Mouse (Mus musculus): ENCODE results near the gene Coa7.

DNA sequence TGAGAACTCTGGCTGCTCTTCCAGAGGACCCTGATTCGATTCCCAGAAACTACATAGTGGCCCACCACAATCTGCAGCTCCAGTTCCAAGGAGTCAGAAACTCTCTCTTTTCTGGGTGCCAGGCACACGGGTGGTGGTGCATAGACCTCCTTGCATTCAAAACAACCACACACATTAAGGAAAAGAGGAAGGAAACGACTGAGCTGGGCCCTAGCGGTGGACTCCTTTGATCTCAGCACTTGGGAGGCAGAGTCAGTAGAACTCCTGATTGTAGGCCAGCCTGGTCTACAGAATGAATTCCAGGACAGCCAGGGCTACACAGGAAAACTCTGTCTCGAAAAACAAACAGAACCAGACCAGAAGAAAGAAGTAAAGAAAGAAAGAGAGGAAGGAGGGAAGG, 4.4 kb upstream of the Coa7 start:
- TF ChIP-seq EP300 (IDR thresholded peaks at IDR 0.05; ENCODE audit: low read depth) (no peak), CTCF (IDR thresholded peaks at IDR 0.05; ENCODE audit: low read depth) (0 out of 2 replicates have a peak, but pooled peaks have one; percentile 5)
